Mouse (Mus musculus): ENCODE results near the gene Reck. TPM values are rescaled to one million over a fixed set of nuclear protein-coding genes. Genes with fewer than 3 reads are reported as not detected.

Reck gene
- 16.0 and 17.6 TPM in 2 replicates for polyA plus RNA-seq (2012; rRNA removed)

- DNase-seq (ENCODE audit: low read depth): no peak
Measured at GRCm38 (mm10) chr4:43875160-43875918, at the start of gene Reck. Gene Reck, plus strand, starts transcription at chr4:43875530.

GRCm38 (mm10) chr4:43828806-43829205, 46.5 kb upstream of the Reck start:
- no peak for DNase-seq (ENCODE audit: low read depth)

- DNase-seq (ENCODE audit: low read depth): no peak
Measured at GRCm38 (mm10) chr4:43832031-43832430, 43.3 kb upstream of the Reck start.

GRCm38 (mm10) chr4:43833752-43834151, 41.6 kb upstream of the Reck start:
- no peak for DNase-seq (ENCODE audit: low read depth)

GRCm38 (mm10) chr4:43834749-43835148, 40.6 kb upstream of the Reck start:
- DNase-seq (ENCODE audit: low read depth): no peak

- no peak for DNase-seq (ENCODE audit: low read depth)
Measured at GRCm38 (mm10) chr4:43838326-43838725, 37.0 kb upstream of the Reck start.

- DNase-seq (ENCODE audit: low read depth): no peak
Measured at GRCm38 (mm10) chr4:43840101-43840500, 35.2 kb upstream of the Reck start, which contains the start of gene Olfr157. Gene Olfr157, minus strand, starts transcription at chr4:43840201.

- no peak for DNase-seq (ENCODE audit: low read depth)
Measured at GRCm38 (mm10) chr4:43851265-43851664, 24.1 kb upstream of the Reck start, which contains the start of gene Olfr155. Gene Olfr155, plus strand, starts transcription at chr4:43851565.

- DNase-seq (ENCODE audit: low read depth): no peak
Measured at GRCm38 (mm10) chr4:43854101-43854500, 21.2 kb upstream of the Reck start.

- no peak for DNase-seq (ENCODE audit: low read depth)
Measured at GRCm38 (mm10) chr4:43859886-43860285, 15.4 kb upstream of the Reck start.

GRCm38 (mm10) chr4:43860744-43861519, 14.4 kb upstream of the Reck start:
- no peak for DNase-seq (ENCODE audit: low read depth)

GRCm38 (mm10) chr4:43863298-43863697, 12.0 kb upstream of the Reck start:
- no peak for DNase-seq (ENCODE audit: low read depth)

GRCm38 (mm10) chr4:43869821-43870220, 5.5 kb upstream of the Reck start:
- no peak for DNase-seq (ENCODE audit: low read depth)

- no peak for DNase-seq (ENCODE audit: low read depth)
Measured at GRCm38 (mm10) chr4:43874501-43874900, 829 bp upstream of the Reck start.

GRCm38 (mm10) chr4:43875919-43876411, 635 bp downstream of the Reck start:
- no peak for DNase-seq (ENCODE audit: low read depth)

GRCm38 (mm10) chr4:43877230-43877629, 1.9 kb downstream of the Reck start:
- no peak for DNase-seq (ENCODE audit: low read depth)

- DNase-seq (ENCODE audit: low read depth): no peak
Measured at GRCm38 (mm10) chr4:43878121-43878776, 2.9 kb downstream of the Reck start.

- no peak for DNase-seq (ENCODE audit: low read depth)
Measured at GRCm38 (mm10) chr4:43879566-43879965, 4.2 kb downstream of the Reck start.

- DNase-seq (ENCODE audit: low read depth): no peak
Measured at GRCm38 (mm10) chr4:43884196-43884595, 8.9 kb downstream of the Reck start.

GRCm38 (mm10) chr4:43891247-43891646, 15.9 kb downstream of the Reck start:
- DNase-seq (ENCODE audit: low read depth): no peak

- no peak for DNase-seq (ENCODE audit: low read depth)
Measured at GRCm38 (mm10) chr4:43897209-43897608, 21.9 kb downstream of the Reck start.

- DNase-seq (ENCODE audit: low read depth): no peak
Measured at GRCm38 (mm10) chr4:43899197-43899596, 23.9 kb downstream of the Reck start.

All from gonadal fat pad, adult 2 months (tissue).